Mouse (Mus musculus) liver, embryonic 14.5 days (tissue): Measurements from ENCODE around the gene Prcd. TPM values are rescaled to one million over a fixed set of nuclear protein-coding genes. Genes with fewer than 3 reads are reported as not detected.

Source experiments
- ATAC-seq: fragments of 200-750 bp; cut with Nextera tagmentation; 2 replicates; pipeline ENCODE4 v1.8.0; 2017; ENCODE audit warnings: moderate number of reproducible peaks, mild to moderate bottlenecking, moderate library complexity; ENCODE audit not compliant: insufficient read depth
- DNase-seq, 3 experiments: peaks; one replicate each; pipeline ENCODE4 v3.0.0-alpha.2; 2012 to 2013; ENCODE audit warnings: low read depth in 3 of 3, low spot score in 3 of 3
- H3K27ac ChIP-seq: fragments of 300-500 bp; sonication (generic); 2 replicates; pipeline ENCODE4 v1.5.1; 2014; ENCODE audit warnings: moderate library complexity, mild to moderate bottlenecking, control low read depth, inconsistent platforms
- H3K27me3 ChIP-seq: fragments of 300-500 bp; sonication (generic); 2 replicates; pipeline ENCODE4 v1.6.1; 2014; ENCODE audit warnings: mild to moderate bottlenecking, low read length, moderate library complexity; ENCODE audit not compliant: control insufficient read depth, insufficient read depth
- H3K36me3 ChIP-seq: fragments of 300-500 bp; sonication (generic); replicated peaks from 2 replicates; pipeline ENCODE4 v1.6.1; 2014; ENCODE audit warnings: low read depth; ENCODE audit not compliant: control insufficient read depth, insufficient read depth
- H3K4me1 ChIP-seq, 2 experiments: fragments of 200-500 bp in 1 of 2; fragments of 300-500 bp in 1 of 2; sonication (generic) in 1 of 2; replicated peaks; 2 replicates each; pipeline ENCODE4 v1.6.1; 2012 to 2014; ENCODE audit warnings: antibody characterized with exemption in 1 of 2, inconsistent platforms in 1 of 2, low read length in 1 of 2; ENCODE audit not compliant: control insufficient read depth in 2 of 2, insufficient read depth in 2 of 2
- H3K4me2 ChIP-seq: fragments of 300-500 bp; sonication (generic); 2 replicates; pipeline ENCODE4 v1.6.1; 2014; ENCODE audit warnings: low read depth, mild to moderate bottlenecking, control low read depth, moderate library complexity
- H3K4me3 ChIP-seq, 2 experiments: fragments of 200-500 bp in 1 of 2; fragments of 300-500 bp in 1 of 2; sonication (generic) in 1 of 2; 2 replicates each; pipeline ENCODE4 v1.5.1; 2012 to 2014; ENCODE audit warnings: low read depth in 2 of 2, low read length in 2 of 2, mild to moderate bottlenecking in 2 of 2, control low read depth in 1 of 2, inconsistent platforms in 1 of 2, moderate library complexity in 1 of 2; ENCODE audit not compliant: insufficient read depth in 1 of 2
- H3K9ac ChIP-seq: fragments of 300-500 bp; sonication (generic); replicated peaks from 2 replicates; pipeline ENCODE4 v1.6.1; 2014; ENCODE audit warnings: mild to moderate bottlenecking, control low read depth, moderate library complexity
- H3K9me3 ChIP-seq: fragments of 300-500 bp; sonication (generic); 2 replicates; pipeline ENCODE4 v1.6.1; 2016; ENCODE audit warnings: low read length, mixed read lengths; ENCODE audit not compliant: control insufficient read depth
- CTCF ChIP-seq: IDR thresholded peaks from 2 replicates; pipeline ENCODE4 v1.5.1; 2016; ENCODE audit warnings: antibody characterized with exemption, low read depth, control low read depth
- EP300 ChIP-seq: IDR thresholded peaks from 2 replicates; pipeline ENCODE4 v1.6.1; 2016; ENCODE audit warnings: antibody characterized with exemption, low read depth
- WGBS: fragments of 180-500 bp; shearing (Covaris S2); extraction: QIAGEN DNeasy Blood & Tissue Kit; methylation state at CpG from one replicate; pipeline ENCODE4 v1.1.7; 2014; ENCODE audit not compliant: insufficient replicate concordance; 5-methylcytosine and 5-hydroxymethylcytosine counted together
- polyA plus RNA-seq, 2 experiments: library from polyadenylated mRNA; depleted of rRNA in 1 of 2; stranded (reverse) in 1 of 2; unstranded in 1 of 2; fragments of >200 nt; fragmentation: Nextera tagmentation in 1 of 2; extraction: Ambion mirVana in 1 of 2; gene quantifications; 2 replicates each; pipeline versions ENCODE4 v1.2.1 to v1.2.3; 2012 to 2014

Prcd gene
- polyA plus RNA-seq, 2 experiments: 0.11 to 0.19 TPM

DNA sequence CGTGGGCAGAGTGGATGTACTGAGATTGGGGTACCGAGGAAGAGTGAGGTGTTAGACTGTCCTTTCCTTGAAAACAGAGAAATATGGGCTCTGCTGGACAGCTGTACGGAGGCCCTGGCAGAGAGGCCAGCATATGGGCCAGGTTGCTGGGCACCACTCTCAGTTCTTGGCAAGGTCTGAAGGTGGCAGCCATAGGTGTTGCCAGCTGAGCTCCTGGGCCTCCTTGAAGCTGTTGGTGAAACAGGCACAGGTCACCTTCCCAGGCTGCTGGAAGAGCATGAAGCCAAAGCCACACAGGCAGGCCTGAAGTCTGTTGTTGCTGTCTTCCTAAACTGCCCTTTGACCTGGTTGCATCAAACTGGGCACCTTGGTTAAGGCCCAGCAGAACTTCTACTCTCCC is 11.6 kb upstream of the Prcd start:
- no peak overlapping the region for H3K27ac ChIP-seq

DNA sequence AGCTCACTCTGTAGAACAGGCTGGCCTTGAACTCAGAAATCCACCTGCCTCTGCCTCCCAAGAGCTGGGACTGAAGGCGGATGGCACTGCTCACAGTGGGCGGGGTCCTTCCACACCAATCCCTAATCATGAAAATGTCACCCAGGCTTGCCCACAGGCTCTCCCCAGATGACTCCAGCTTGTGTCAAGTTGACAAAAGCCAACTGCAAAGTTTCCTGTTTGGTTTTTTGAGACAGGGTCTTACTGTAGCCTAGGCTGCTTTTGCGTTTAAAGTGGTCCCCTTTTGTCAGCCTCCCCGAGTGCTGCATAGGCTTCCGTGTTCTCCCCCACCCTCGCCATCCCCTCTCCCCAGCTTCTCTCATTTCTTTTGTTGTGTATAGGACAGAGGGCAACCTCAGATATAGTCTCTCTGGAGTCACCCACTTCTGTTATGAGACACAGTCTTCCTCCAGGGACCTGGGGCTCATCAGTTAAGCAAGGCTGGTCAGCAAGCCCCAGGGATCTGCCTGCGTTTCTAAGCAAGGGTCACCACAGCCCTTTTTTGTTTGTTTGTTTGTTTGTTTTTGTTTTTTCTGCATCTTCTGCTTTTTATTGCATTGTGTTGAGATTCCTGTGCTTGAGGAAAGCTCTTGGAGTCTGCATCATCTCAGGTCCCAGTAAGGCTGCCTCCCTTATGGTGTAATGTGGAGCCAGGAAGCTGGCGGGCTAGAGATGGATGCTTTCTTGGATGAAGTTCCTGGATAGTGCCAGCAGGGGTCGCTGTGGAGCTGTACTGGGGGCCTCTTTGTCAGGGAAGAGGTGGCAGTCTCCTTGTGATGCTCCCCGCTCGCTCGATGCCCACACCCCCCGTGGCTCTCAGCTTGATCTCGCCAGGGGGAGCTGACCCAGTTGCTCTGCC is 10.4 kb upstream of the Prcd start:
- no peak overlapping the region for H3K4me2 ChIP-seq

More for the DNA sequence above, 11.6 kb upstream of the Prcd start:
- Histone ChIP-seq H3K9ac (no peak overlapping the region), H3K9me3 (no peaks in the 10 kb centered on the region), H3K27me3 (no peaks in the 10 kb centered on the region), H3K4me3 (no peak overlapping the region), H3K4me1 (0 out of 4 replicates have a peak, but pooled peaks cover 0 to under 1% of the 10 kb centered on the region in 2 experiments), H3K4me2 (no peak overlapping the region), H3K36me3 (no peaks in the 10 kb centered on the region)
- no peak for ATAC-seq
- TF ChIP-seq CTCF: no peak
- no peak for TF ChIP-seq EP300
- DNase-seq: no peak
- WGBS: 46% methylated on average over 3 of the region's 3 CpGs

DNA sequence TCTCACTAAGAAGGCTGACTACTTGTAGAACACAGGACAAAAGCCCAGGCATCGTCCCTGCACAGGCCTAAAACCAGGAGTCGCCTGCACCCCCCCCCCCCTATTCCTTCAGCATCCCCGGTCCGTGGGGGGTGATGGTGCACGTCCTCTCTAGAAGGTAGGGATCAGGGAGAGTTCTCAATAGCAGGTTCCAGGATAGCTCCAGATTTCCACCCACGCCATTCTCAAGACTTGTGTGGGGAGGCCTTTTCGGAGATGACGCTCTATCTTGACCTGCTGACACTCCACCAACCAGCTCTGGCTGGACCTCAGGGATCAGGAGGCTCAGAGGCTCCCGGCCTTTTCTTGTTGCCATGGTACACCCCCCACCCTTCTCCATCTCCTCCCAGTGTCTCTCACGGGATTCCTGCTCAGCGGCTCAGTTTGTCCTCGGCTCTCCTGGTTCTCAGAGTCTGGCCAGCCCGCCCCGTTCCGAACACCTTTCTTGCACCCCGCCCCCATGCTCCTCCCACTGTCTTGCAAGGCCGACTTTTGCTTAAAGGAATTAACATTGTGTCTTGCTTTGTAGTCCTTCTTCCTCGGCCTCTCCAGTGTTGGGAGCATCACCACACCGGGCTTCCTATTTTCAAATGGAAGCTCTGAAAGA is 9.6 kb upstream of the Prcd start:
- 23% methylated on average over 19 of the region's 19 CpGs for WGBS
- no peak overlapping the region for H3K9ac ChIP-seq
- H3K9me3 ChIP-seq: no peaks in the 10 kb centered on the region
- TF ChIP-seq EP300 (no peak), CTCF (no peak)
- no peak overlapping the region for H3K4me2 ChIP-seq
- H3K27ac ChIP-seq: no peak overlapping the region
- DNase-seq: no peak
- no peak overlapping the region for H3K4me3 ChIP-seq
- H3K36me3 ChIP-seq: no peaks in the 10 kb centered on the region
- no peak for ATAC-seq
- H3K4me1 ChIP-seq: peaks cover 2 to 10% of the 10 kb centered on the region in 2 experiments; a peak in 3 of 4 replicates
- no peaks in the 10 kb centered on the region for H3K27me3 ChIP-seq

More for the DNA sequence above, 10.4 kb upstream of the Prcd start:
- 29% methylated on average over 14 of the region's 14 CpGs for WGBS
- H3K27me3 ChIP-seq: no peaks in the 10 kb centered on the region
- no peak; the same call in 1 of the 2 replicates for ATAC-seq
- H3K9ac ChIP-seq: no peak overlapping the region
- no peak overlapping the region for H3K27ac ChIP-seq
- peaks cover 2 to 10% of the 10 kb centered on the region in 2 experiments; a peak in 3 of 4 replicates for H3K4me1 ChIP-seq
- no peaks in the 10 kb centered on the region for H3K9me3 ChIP-seq
- peak in 2 of 3 experiments; percentile 55 to 64 for DNase-seq
- no peak overlapping the region for H3K4me3 ChIP-seq
- peak; percentile 97 for TF ChIP-seq CTCF
- no peak for TF ChIP-seq EP300
- no peaks in the 10 kb centered on the region for H3K36me3 ChIP-seq

- H3K27me3 ChIP-seq: no peaks in the 10 kb centered on the region
- H3K27ac ChIP-seq: no peak overlapping the region
- H3K4me3 ChIP-seq: no peak overlapping the region
- no peaks in the 10 kb centered on the region for H3K9me3 ChIP-seq
- no peak overlapping the region for H3K4me2 ChIP-seq
- H3K36me3 ChIP-seq: no peaks in the 10 kb centered on the region
- H3K4me1 ChIP-seq: peaks cover 2 to 10% of the 10 kb centered on the region in 2 experiments; a peak in 3 of 4 replicates
- no peak for ATAC-seq
- no peak for TF ChIP-seq EP300
- TF ChIP-seq CTCF: no peak
- 56% methylated on average over 21 of the region's 21 CpGs for WGBS
- no peak for DNase-seq
- no peak overlapping the region for H3K9ac ChIP-seq
Observed at GRCm38 (mm10) chr11:116644225-116645112, 8.9 kb upstream of the Prcd start.
